ENCODE assay signal across 17 mouse cellular contexts in the genomic region with DNA sequence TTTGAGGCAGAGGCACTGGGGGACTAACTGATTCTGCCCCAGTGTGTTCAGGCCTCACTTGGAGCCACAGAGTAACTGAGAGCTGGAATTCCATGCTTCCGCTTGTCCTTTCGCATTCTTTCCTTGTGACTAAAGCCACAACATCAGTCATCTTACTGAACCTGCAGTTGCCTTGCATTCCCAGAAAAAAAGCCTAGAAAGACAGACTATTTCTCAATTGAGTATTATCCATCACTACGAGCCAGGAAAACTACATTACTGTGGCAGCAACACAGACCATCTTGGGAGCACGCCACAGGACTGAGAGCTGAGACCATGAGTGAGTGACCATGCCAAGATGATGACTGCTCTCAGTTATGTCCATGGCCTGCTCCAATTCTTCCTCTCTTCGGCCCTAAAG. TPM values are rescaled to one million over a fixed set of nuclear protein-coding genes. Genes with fewer than 3 reads are reported as not detected.
DNase-seq lines count a peak whose midpoint lies in the region; ATAC-seq and TF ChIP-seq lines count a peak whose summit lies in the region.
"Had no signal": no experiment of that assay in that cellular context is flagged by ENCODE, and none has a peak within 500 bp of the region (broad histone marks: within the 10 kb centered on the region; RNA-seq: fewer than 3 reads in every experiment).

No protein-coding gene starts in this region.

- no peak for TF ChIP-seq POLR2A in lung, adult 2 months (IDR thresholded peaks at IDR 0.05; ENCODE audit: borderline replicate concordance, extremely low read depth, low read depth, low read length)
- TF ChIP-seq POLR2A in embryonic fibroblast, embryonic 13.5 days (IDR thresholded peaks at IDR 0.05; ENCODE audit: low read depth, low read length), result no peak

- no peaks in the 10 kb centered on the region for H3K27me3 ChIP-seq in lung, postnatal 0 days (replicated peaks; ENCODE audit: insufficient read depth, low read length)
- H3K27me3 ChIP-seq: embryonic facial prominence, embryonic 13.5 days; heart, embryonic 15.5 days had no signal

- no peaks in the 10 kb centered on the region for H3K4me1 ChIP-seq in lung, postnatal 0 days (ENCODE audit: insufficient read depth, low read depth, low read length)
- H3K4me1 ChIP-seq in lung, adult 2 months (ENCODE audit: control insufficient read depth, insufficient read depth, low read length), result no peaks in the 10 kb centered on the region
- H3K4me1 ChIP-seq in embryonic fibroblast, embryonic 13.5 days (ENCODE audit: control insufficient read depth, insufficient read depth, low read length), result peaks cover 23% of the 10 kb centered on the region

- intact Hi-C loops in gastrocnemius, postnatal 14 days (cut with DNase I; ENCODE audit: low total_unique reads), result no loop called here

- no peak overlapping the region for H3K4me3 ChIP-seq in lung, postnatal 0 days (ENCODE audit: low read depth, low read length)
- no peak overlapping the region for H3K4me3 ChIP-seq in lung, adult 2 months (replicated peaks; ENCODE audit: extremely low read depth, low read depth, low read length)
- H3K4me3 ChIP-seq in embryonic fibroblast, embryonic 13.5 days (ENCODE audit: insufficient read depth, low read length), result no peak overlapping the region
- H3K4me3 ChIP-seq: embryonic facial prominence, embryonic 13.5 days; forebrain, embryonic 10.5 days; heart, embryonic 15.5 days; layer of hippocampus, adult 2 months had no signal

- DNase-seq in gastrocnemius, postnatal 14 days, result peak; percentile 39
- DNase-seq in gastrocnemius, adult 18-20 months (ENCODE audit: low spot score), result no peak
- peak; percentile 41 for DNase-seq in lung, postnatal 0 days (ENCODE audit: low spot score)
- DNase-seq in lung, adult 2 months, result no peak
- DNase-seq in retina, embryonic 14.5 days (ENCODE audit: low spot score), result no peak
- DNase-seq in urinary bladder, adult 18-20 months (ENCODE audit: low spot score in 2 of 2), result no peak
- DNase-seq: cerebellum, adult 9-11 months; kidney, adult 11 months; midbrain, embryonic 14.5 days; right cerebral cortex, adult 18-20 months had no signal

- no peak for TF ChIP-seq CTCF in lung, postnatal 0 days (IDR thresholded peaks at IDR 0.05)
- TF ChIP-seq CTCF in lung, adult 2 months (IDR thresholded peaks at IDR 0.05; ENCODE audit: insufficient read depth, low read length), result no peak
- TF ChIP-seq CTCF in embryonic fibroblast, embryonic 13.5 days (IDR thresholded peaks at IDR 0.05; ENCODE audit: borderline replicate concordance, insufficient read depth, low read length), result no peak

- 62% methylated on average over 5 of the region's 5 CpGs for WGBS in lung, postnatal 0 days
- 67% methylated on average over 5 of the region's 5 CpGs for WGBS in lung, adult 2 months

- no peak for TF ChIP-seq EP300 in lung, postnatal 0 days (IDR thresholded peaks at IDR 0.05)

- no peak overlapping the region for H3K27ac ChIP-seq in lung, postnatal 0 days (ENCODE audit: low read length)
- peak overlapping the region; percentile 72 for H3K27ac ChIP-seq in embryonic fibroblast, embryonic 13.5 days (ENCODE audit: insufficient read depth, low read length)
- H3K27ac ChIP-seq: embryonic facial prominence, embryonic 13.5 days; forebrain, embryonic 10.5 days; heart, embryonic 15.5 days; kidney, postnatal 0 days; layer of hippocampus, adult 2 months had no signal

- no peaks in the 10 kb centered on the region for H3K9me3 ChIP-seq in lung, postnatal 0 days (ENCODE audit: low read length)
- H3K9me3 ChIP-seq: embryonic facial prominence, embryonic 13.5 days; forebrain, embryonic 10.5 days; heart, embryonic 15.5 days had no signal

- H3K9ac ChIP-seq in lung, postnatal 0 days (replicated peaks; ENCODE audit: low read depth), result no peak overlapping the region
- H3K9ac ChIP-seq: embryonic facial prominence, embryonic 13.5 days; heart, embryonic 15.5 days had no signal

- no peak overlapping the region for H3K4me2 ChIP-seq in lung, postnatal 0 days (replicated peaks; ENCODE audit: low read depth, low read length)
- H3K4me2 ChIP-seq: embryonic facial prominence, embryonic 13.5 days; heart, embryonic 15.5 days had no signal

- ATAC-seq in lung, postnatal 0 days, result peak; percentile 50; the same call in 1 of the 2 replicates
- ATAC-seq: hindbrain, embryonic 16.5 days had no signal

- H3K36me3 ChIP-seq in lung, postnatal 0 days (ENCODE audit: insufficient read depth, low read length), result no peaks in the 10 kb centered on the region
- H3K36me3 ChIP-seq: embryonic facial prominence, embryonic 13.5 days; forebrain, embryonic 10.5 days; heart, embryonic 15.5 days had no signal

RNA-seq across cellular contexts. Expression of a gene that starts 57.2 kb away (rescaled TPM):
- 10 to 100 TPM; 23.8 to 31.2 TPM for total RNA-seq in gastrocnemius, postnatal 14 days (2021)
- 10 to 100 TPM; 23.8 to 27.4 TPM for total RNA-seq in gastrocnemius, adult 18-20 months (2021)
- polyA plus RNA-seq in lung, postnatal 0 days (2015; fragmentation: Nextera tagmentation; extraction: Ambion mirVana), result 38.1 and 43.8 TPM in 2 replicates
- polyA plus RNA-seq in lung, adult 2 months (2012; rRNA removed), result 5.3 and 7.8 TPM in 2 replicates
- 51.5 and 66.9 TPM in 2 replicates for polyA plus RNA-seq in embryonic fibroblast, embryonic 13.5 days (2011; ENCODE audit: insufficient read length, low read depth, missing spikeins)

Comparison
In these comparisons a context has a peak if more than half of its experiments do, and no peak if none do; other contexts are left out.
1. DNase-seq: peak in gastrocnemius, postnatal 14 days (single experiment) and lung, postnatal 0 days (single experiment); none in gastrocnemius, adult 18-20 months (single experiment), lung, adult 2 months (single experiment), retina, embryonic 14.5 days (single experiment) and urinary bladder, adult 18-20 months (0 of 2).